ENCODE assay signal across 27 mouse cellular contexts in the genomic region with DNA sequence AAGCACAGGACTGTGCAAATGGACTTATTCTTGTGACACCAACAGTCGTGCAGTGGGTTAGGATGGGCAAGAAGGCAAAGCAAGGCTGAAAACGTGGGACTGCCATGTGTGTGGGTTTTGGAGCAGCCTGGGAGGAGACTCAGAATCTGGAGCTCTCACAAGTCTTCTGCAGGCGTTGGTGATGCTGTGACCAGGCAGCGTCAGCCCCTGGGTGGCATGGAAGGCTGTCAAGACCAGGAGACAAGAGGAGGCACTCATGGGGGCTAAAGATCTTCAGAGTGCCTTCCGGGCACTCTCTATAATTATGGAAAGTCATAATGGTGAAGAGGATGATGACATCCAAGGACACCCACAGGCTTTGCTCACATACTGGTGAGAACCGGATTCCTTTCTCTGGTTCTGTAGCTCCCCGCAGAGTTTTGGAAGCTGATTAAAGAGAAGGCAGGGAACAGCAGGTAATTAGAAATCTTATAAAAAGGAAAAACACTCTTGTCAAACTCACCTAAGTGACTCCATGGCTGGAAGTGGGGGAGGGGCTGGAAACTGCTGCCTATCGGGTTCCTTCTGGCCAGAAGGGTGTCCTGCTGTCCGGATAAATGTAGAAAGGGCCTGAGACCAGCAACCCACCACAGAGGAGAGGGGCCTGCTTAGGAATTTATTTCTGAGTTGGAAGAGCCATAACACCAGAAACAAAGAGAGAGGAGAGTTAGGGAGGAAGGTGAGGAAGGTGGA. TPM values are rescaled to one million over a fixed set of nuclear protein-coding genes. Genes with fewer than 3 reads are reported as not detected.
DNase-seq lines count a peak whose midpoint lies in the region; ATAC-seq lines count a peak whose summit lies in the region.
"Had no signal": no experiment of that assay in that cellular context is flagged by ENCODE, and none has a peak within 500 bp of the region (broad histone marks: within the 10 kb centered on the region; RNA-seq: fewer than 3 reads in every experiment).

No protein-coding gene starts in this region.

- H3K36me3 ChIP-seq in hindbrain, embryonic 11.5 days (ENCODE audit: control insufficient read depth, insufficient read depth, low read length) = no peaks in the 10 kb centered on the region
- H3K36me3 ChIP-seq in hindbrain, embryonic 14.5 days (replicated peaks; ENCODE audit: control insufficient read depth, insufficient read depth) = no peaks in the 10 kb centered on the region
- no peaks in the 10 kb centered on the region for H3K36me3 ChIP-seq in neural tube, embryonic 13.5 days
- no peaks in the 10 kb centered on the region for H3K36me3 ChIP-seq in limb, embryonic 12.5 days
- H3K36me3 ChIP-seq: embryonic facial prominence, embryonic 12.5 days; heart, embryonic 13.5 days; limb, embryonic 15.5 days; midbrain, embryonic 15.5 days; neural tube, embryonic 15.5 days had no signal

- H3K4me2 ChIP-seq in hindbrain, embryonic 11.5 days (replicated peaks; ENCODE audit: low read depth, low read length) = no peak overlapping the region
- H3K4me2 ChIP-seq in hindbrain, embryonic 14.5 days (replicated peaks) = no peak overlapping the region
- H3K4me2 ChIP-seq in neural tube, embryonic 13.5 days = no peak overlapping the region
- no peak overlapping the region for H3K4me2 ChIP-seq in limb, embryonic 12.5 days
- H3K4me2 ChIP-seq: embryonic facial prominence, embryonic 12.5 days; heart, embryonic 13.5 days; limb, embryonic 15.5 days; lung, embryonic 14.5 days; midbrain, embryonic 15.5 days; neural tube, embryonic 15.5 days had no signal

- no peaks in the 10 kb centered on the region for H3K4me1 ChIP-seq in hindbrain, embryonic 11.5 days (replicated peaks; ENCODE audit: control insufficient read depth, insufficient read depth, low read length)
- no peaks in the 10 kb centered on the region for H3K4me1 ChIP-seq in hindbrain, embryonic 14.5 days (replicated peaks; ENCODE audit: control insufficient read depth, insufficient read depth, low read length)
- peaks cover 4% of the 10 kb centered on the region for H3K4me1 ChIP-seq in neural tube, embryonic 13.5 days (replicated peaks)
- H3K4me1 ChIP-seq in limb, embryonic 12.5 days (replicated peaks) = peaks cover 18% of the 10 kb centered on the region
- H3K4me1 ChIP-seq: limb, embryonic 15.5 days; midbrain, embryonic 15.5 days had no signal

- H3K9ac ChIP-seq in hindbrain, embryonic 11.5 days (ENCODE audit: low read depth, low read length) = no peak overlapping the region
- H3K9ac ChIP-seq in hindbrain, embryonic 14.5 days = no peak overlapping the region
- H3K9ac ChIP-seq in neural tube, embryonic 13.5 days = no peak overlapping the region
- no peak overlapping the region for H3K9ac ChIP-seq in limb, embryonic 12.5 days (replicated peaks)
- H3K9ac ChIP-seq: embryonic facial prominence, embryonic 12.5 days; forebrain, postnatal 0 days; heart, embryonic 13.5 days; limb, embryonic 15.5 days; liver, embryonic 14.5 days; lung, embryonic 14.5 days; midbrain, embryonic 15.5 days; neural tube, embryonic 15.5 days had no signal

- 53% methylated on average over 9 of the region's 9 CpGs for WGBS in hindbrain, embryonic 11.5 days
- 58% methylated on average over 9 of the region's 9 CpGs for WGBS in hindbrain, embryonic 14.5 days
- WGBS in neural tube, embryonic 13.5 days = 56% methylated on average over 9 of the region's 9 CpGs
- WGBS in limb, embryonic 12.5 days = 44% methylated on average over 9 of the region's 9 CpGs

- H3K27me3 ChIP-seq in hindbrain, embryonic 11.5 days (ENCODE audit: control insufficient read depth, insufficient read depth, low read length) = no peaks in the 10 kb centered on the region
- H3K27me3 ChIP-seq in hindbrain, embryonic 14.5 days (ENCODE audit: control insufficient read depth, insufficient read depth, low read length) = no peaks in the 10 kb centered on the region
- no peaks in the 10 kb centered on the region for H3K27me3 ChIP-seq in neural tube, embryonic 13.5 days
- H3K27me3 ChIP-seq in limb, embryonic 12.5 days = peaks cover 3% of the 10 kb centered on the region; the same call in 1 of the 2 replicates
- H3K27me3 ChIP-seq: embryonic facial prominence, embryonic 12.5 days; heart, embryonic 13.5 days; limb, embryonic 15.5 days; midbrain, embryonic 15.5 days; neural tube, embryonic 15.5 days had no signal

- H3K27ac ChIP-seq in hindbrain, embryonic 11.5 days (ENCODE audit: low read depth, low read length) = no peak overlapping the region
- no peak overlapping the region for H3K27ac ChIP-seq in hindbrain, embryonic 14.5 days
- H3K27ac ChIP-seq in neural tube, embryonic 13.5 days (replicated peaks) = 0 out of 2 replicates have a peak overlapping the region, but pooled peaks have one; percentile 5
- peak overlapping the region; percentile 35; the same call in 1 of the 2 replicates for H3K27ac ChIP-seq in limb, embryonic 12.5 days
- H3K27ac ChIP-seq: embryonic facial prominence, embryonic 12.5 days; heart, embryonic 13.5 days; limb, embryonic 15.5 days; liver, embryonic 14.5 days; midbrain, embryonic 15.5 days; neural tube, embryonic 15.5 days had no signal

- no peak for ATAC-seq in hindbrain, embryonic 11.5 days (ENCODE audit: low FRiP score)
- no peak for ATAC-seq in hindbrain, embryonic 14.5 days (ENCODE audit: low FRiP score)
- no peak for ATAC-seq in neural tube, embryonic 13.5 days (ENCODE audit: low read depth)
- no peak for ATAC-seq in limb, embryonic 12.5 days (ENCODE audit: insufficient number of reproducible peaks, insufficient read depth, low FRiP score, low TSS enrichment, low read depth)
- ATAC-seq: intestine, postnatal 0 days had no signal

- H3K4me3 ChIP-seq in hindbrain, embryonic 11.5 days (ENCODE audit: low read depth, low read length) = no peak overlapping the region
- no peak overlapping the region for H3K4me3 ChIP-seq in hindbrain, embryonic 14.5 days (replicated peaks; ENCODE audit: low read length)
- no peak overlapping the region for H3K4me3 ChIP-seq in neural tube, embryonic 13.5 days
- H3K4me3 ChIP-seq in limb, embryonic 12.5 days (replicated peaks) = no peak overlapping the region
- H3K4me3 ChIP-seq: embryonic facial prominence, embryonic 12.5 days; heart, embryonic 13.5 days; limb, embryonic 15.5 days; midbrain, embryonic 15.5 days; myocyte; neural tube, embryonic 15.5 days had no signal

- peak; percentile 51 to 60 for DNase-seq in cerebellum, postnatal 10 days
- no peak for DNase-seq in cerebellum, adult 9-11 months
- peak; percentile 6 for DNase-seq in hindbrain, embryonic 11.5 days (ENCODE audit: low spot score)
- DNase-seq in hindbrain, embryonic 14.5 days (ENCODE audit: low spot score) = no peak
- no peak for DNase-seq in neural tube, embryonic 10.5 days (ENCODE audit: extremely low spot score, low spot score)
- no peak for DNase-seq in lung, postnatal 25 days (ENCODE audit: low spot score)
- DNase-seq: adrenal gland, postnatal 36 days; cerebellum, adult 11 months; forebrain, postnatal 0 days; gastrocnemius, postnatal 36 days; heart, postnatal 14 days; kidney, postnatal 4 days; lung, embryonic 14.5 days; lung, postnatal 36 days; spleen, adult 18-20 months had no signal

- H3K9me3 ChIP-seq in hindbrain, embryonic 11.5 days (ENCODE audit: control insufficient read depth, low read length) = no peaks in the 10 kb centered on the region
- H3K9me3 ChIP-seq in hindbrain, embryonic 14.5 days (ENCODE audit: control insufficient read depth, low read length) = no peaks in the 10 kb centered on the region
- no peaks in the 10 kb centered on the region for H3K9me3 ChIP-seq in neural tube, embryonic 13.5 days
- H3K9me3 ChIP-seq in limb, embryonic 12.5 days = no peaks in the 10 kb centered on the region
- H3K9me3 ChIP-seq: embryonic facial prominence, embryonic 12.5 days; heart, embryonic 13.5 days; limb, embryonic 15.5 days; midbrain, embryonic 15.5 days; neural tube, embryonic 15.5 days had no signal

RNA-seq across cellular contexts. Expression of a gene that starts 7.6 kb away (rescaled TPM):
- 8.2 and 11.2 TPM in 2 replicates for polyA plus RNA-seq in hindbrain, embryonic 11.5 days (2014; fragmentation: Nextera tagmentation; extraction: Ambion mirVana)
- 14.5 and 16.2 TPM in 2 replicates for polyA plus RNA-seq in hindbrain, embryonic 14.5 days (2014; fragmentation: Nextera tagmentation; extraction: Ambion mirVana)
- 14.5 and 18.7 TPM in 2 replicates for polyA plus RNA-seq in neural tube, embryonic 13.5 days (2015; fragmentation: Nextera tagmentation; extraction: Ambion mirVana)
- 16.1 and 21.7 TPM in 2 replicates for polyA plus RNA-seq in limb, embryonic 12.5 days (2016; fragmentation: Nextera tagmentation; extraction: Ambion mirVana)

RNA-seq across cellular contexts. Expression of a gene that starts 33.5 kb away (rescaled TPM):
- polyA plus RNA-seq in hindbrain, embryonic 11.5 days (2014; fragmentation: Nextera tagmentation; extraction: Ambion mirVana) = 228 and 233 TPM in 2 replicates
- 271 and 280 TPM in 2 replicates for polyA plus RNA-seq in hindbrain, embryonic 14.5 days (2014; fragmentation: Nextera tagmentation; extraction: Ambion mirVana)
- polyA plus RNA-seq in neural tube, embryonic 13.5 days (2015; fragmentation: Nextera tagmentation; extraction: Ambion mirVana) = 259 and 285 TPM in 2 replicates
- 200 TPM in 2 replicates for polyA plus RNA-seq in limb, embryonic 12.5 days (2016; fragmentation: Nextera tagmentation; extraction: Ambion mirVana)

RNA-seq across cellular contexts. Expression of a gene that starts 52.8 kb away (rescaled TPM):
- polyA plus RNA-seq in hindbrain, embryonic 11.5 days (2014; fragmentation: Nextera tagmentation; extraction: Ambion mirVana) = 0.20 and 0.29 TPM in 2 replicates
- not detected in 2 replicates for polyA plus RNA-seq in hindbrain, embryonic 14.5 days (2014; fragmentation: Nextera tagmentation; extraction: Ambion mirVana)
- 0.36 TPM in 1 of 2 replicates, not detected in the other for polyA plus RNA-seq in neural tube, embryonic 13.5 days (2015; fragmentation: Nextera tagmentation; extraction: Ambion mirVana)
- not detected in 2 replicates for polyA plus RNA-seq in limb, embryonic 12.5 days (2016; fragmentation: Nextera tagmentation; extraction: Ambion mirVana)
- polyA plus RNA-seq: embryonic facial prominence, embryonic 12.5 days; forebrain, embryonic 11.5 days; kidney, embryonic 14.5 days; midbrain, embryonic 15.5 days; neural tube, embryonic 15.5 days had no signal

Comparison
In these comparisons a context has a peak if more than half of its experiments do, and no peak if none do; other contexts are left out.
1. DNase-seq: peak in cerebellum, postnatal 10 days (2 of 2) and hindbrain, embryonic 11.5 days (single experiment); none in cerebellum, adult 9-11 months (single experiment), hindbrain, embryonic 14.5 days (single experiment), neural tube, embryonic 10.5 days (single experiment) and lung, postnatal 25 days (single experiment).
2. H3K27ac ChIP-seq: peak in neural tube, embryonic 13.5 days (single experiment) and limb, embryonic 12.5 days (single experiment); none in hindbrain, embryonic 11.5 days (single experiment) and hindbrain, embryonic 14.5 days (single experiment).